Mouse (Mus musculus) CH12F3 (cell line): ENCODE measurements around the gene Tcap.

Experiments
- in situ Hi-C: fragments of 300-500 bp; cut with MboI; formaldehyde crosslinking; loops from 2 replicates; pipeline ENCODE4 v1.14.3; 2020; ENCODE audit warnings: low sequenced_read_pairs

Tcap gene

GRCm38 (mm10) chr11:98406621-98407020 lies 23.0 kb downstream of the Tcap start:
- in situ Hi-C loops, result no loop called here

GRCm38 (mm10) chr11:98408872-98409271 lies 25.3 kb downstream of the Tcap start:
- in situ Hi-C loops, result no loop called here

- in situ Hi-C loops, result no loop called here
Observed at GRCm38 (mm10) chr11:98409341-98409822, 25.8 kb downstream of the Tcap start.

GRCm38 (mm10) chr11:98412273-98412796 lies 28.7 kb downstream of the Tcap start, which contains the start of gene Erbb2:
Erbb2 (plus strand) TSS chr11:98412470.
- in situ Hi-C loops, result no loop called here

GRCm38 (mm10) chr11:98412797-98413301 lies 29.2 kb downstream of the Tcap start:
- in situ Hi-C loops, result no loop called here

- in situ Hi-C loops, result no loop called here
Observed at GRCm38 (mm10) chr11:98413731-98414130, 30.1 kb downstream of the Tcap start.

- in situ Hi-C loops, result no loop called here
Observed at GRCm38 (mm10) chr11:98414162-98414561, 30.6 kb downstream of the Tcap start.

- in situ Hi-C loops, result no loop called here
Observed at GRCm38 (mm10) chr11:98417074-98417473, 33.5 kb downstream of the Tcap start.

- in situ Hi-C loops, result no loop called here
Observed at GRCm38 (mm10) chr11:98418273-98418672, 34.7 kb downstream of the Tcap start.

- in situ Hi-C loops, result no loop called here
Observed at GRCm38 (mm10) chr11:98418939-98419547, 35.4 kb downstream of the Tcap start.

- in situ Hi-C loops, result no loop called here
Observed at GRCm38 (mm10) chr11:98426592-98426991, 43.0 kb downstream of the Tcap start.

- in situ Hi-C loops, result no loop called here
Observed at GRCm38 (mm10) chr11:98428436-98428835, 44.8 kb downstream of the Tcap start.

- in situ Hi-C loops, result no loop called here
Observed at GRCm38 (mm10) chr11:98431743-98432502, 48.3 kb downstream of the Tcap start.
